Mouse (Mus musculus): Measurements from ENCODE around the gene Plcxd2. TPM values are rescaled to one million over a fixed set of nuclear protein-coding genes. Genes with fewer than 3 reads are reported as not detected.

Gene Plcxd2
- total RNA-seq, 1 experiment from 2014 or later = 3.2 TPM

GRCm38 (mm10) chr16:45945649-45946048 lies 64.4 kb downstream of the Plcxd2 start:
- no peak for ATAC-seq (replicated peaks; ENCODE audit: insufficient number of reproducible peaks, low FRiP score, low TSS enrichment, poor library complexity, severe bottlenecking)

DNA sequence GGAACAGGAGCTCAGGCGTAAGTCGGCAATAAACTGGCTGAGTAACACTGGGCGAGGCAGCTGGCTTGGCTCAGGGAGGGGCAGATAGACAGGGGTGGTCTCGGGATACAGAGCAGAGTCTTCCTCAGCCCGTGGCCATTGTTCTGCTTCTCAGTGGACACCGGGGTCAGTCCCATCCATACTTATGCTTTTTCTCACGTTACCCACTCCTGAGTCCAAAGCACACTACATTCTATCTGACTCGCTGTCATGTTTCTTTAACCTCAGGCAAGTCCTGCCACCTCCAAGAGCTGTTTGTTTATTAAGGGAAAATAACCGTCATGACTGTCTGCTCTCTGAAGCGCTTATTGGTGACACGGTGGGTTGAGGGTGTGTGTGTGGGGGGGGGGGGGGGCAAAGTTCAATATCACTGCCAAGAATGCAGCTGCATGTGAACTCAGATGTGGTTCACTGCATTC lies 64.8 kb downstream of the Plcxd2 start:
- ATAC-seq (replicated peaks; ENCODE audit: insufficient number of reproducible peaks, low FRiP score, low TSS enrichment, poor library complexity, severe bottlenecking) = no peak

DNA sequence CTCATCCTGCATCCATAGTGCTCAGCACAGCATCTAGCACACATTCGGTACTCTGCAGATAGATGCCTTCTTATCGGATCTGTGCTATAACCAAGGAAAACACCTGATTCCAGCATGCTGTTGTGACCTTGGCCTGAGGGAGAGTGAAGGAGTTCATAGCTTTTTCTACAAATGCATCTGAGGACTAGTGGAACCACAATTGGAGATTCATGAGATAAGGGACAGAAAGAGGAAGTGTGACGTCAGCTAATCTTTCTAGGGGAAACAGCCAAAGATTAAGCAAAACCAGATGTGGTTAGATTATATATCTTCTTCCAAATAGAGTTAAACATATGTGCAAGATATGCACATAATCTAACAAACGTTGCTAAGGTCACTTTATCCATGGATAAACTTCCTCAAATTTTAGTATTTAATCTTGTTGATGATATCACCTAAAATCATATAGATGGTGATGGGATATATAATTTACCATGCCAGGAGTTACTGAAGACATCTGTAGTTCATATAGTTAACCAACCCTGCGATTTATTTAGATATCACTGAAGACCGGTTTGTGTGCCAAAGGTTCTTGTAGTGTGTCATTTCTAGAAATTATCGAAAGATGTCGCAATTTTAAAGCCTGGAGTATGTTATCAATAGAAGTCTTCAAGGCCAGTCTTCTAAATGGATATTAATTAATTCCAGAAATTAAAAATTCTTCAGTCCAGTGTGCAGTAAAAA lies 67.7 kb downstream of the Plcxd2 start:
- ATAC-seq (replicated peaks; ENCODE audit: insufficient number of reproducible peaks, low FRiP score, low TSS enrichment, poor library complexity, severe bottlenecking) = peak; percentile 66; the same call in 1 of the 2 replicates

- ATAC-seq (replicated peaks; ENCODE audit: insufficient number of reproducible peaks, low FRiP score, low TSS enrichment, poor library complexity, severe bottlenecking) = no peak
These were observed 69.3 kb downstream of the Plcxd2 start for GRCm38 (mm10) chr16:45940701-45941100.

DNA sequence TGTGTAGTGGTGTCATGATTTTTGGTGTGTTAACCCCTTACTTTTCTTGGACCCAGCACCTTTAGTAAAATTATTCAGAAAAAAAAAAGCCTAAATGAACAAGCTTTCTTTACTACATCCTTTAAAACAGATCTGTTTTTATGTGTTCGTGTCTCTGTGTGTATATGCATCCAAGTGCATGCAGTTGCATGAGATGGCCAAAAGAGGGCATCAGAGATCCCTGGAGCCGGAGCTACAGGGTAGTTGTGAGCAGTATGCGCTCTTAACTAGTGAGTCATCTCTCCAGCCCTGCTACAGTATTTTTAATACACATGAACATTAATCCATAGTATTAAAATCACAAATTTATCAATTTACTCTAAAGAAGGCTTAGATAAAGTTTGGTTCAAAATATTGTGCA lies 70.6 kb downstream of the Plcxd2 start:
- no peak for ATAC-seq (replicated peaks; ENCODE audit: insufficient number of reproducible peaks, low FRiP score, low TSS enrichment, poor library complexity, severe bottlenecking)

GRCm38 (mm10) chr16:45937381-45937780 lies 72.6 kb downstream of the Plcxd2 start:
- ATAC-seq (replicated peaks; ENCODE audit: insufficient number of reproducible peaks, low FRiP score, low TSS enrichment, poor library complexity, severe bottlenecking) = no peak

DNA sequence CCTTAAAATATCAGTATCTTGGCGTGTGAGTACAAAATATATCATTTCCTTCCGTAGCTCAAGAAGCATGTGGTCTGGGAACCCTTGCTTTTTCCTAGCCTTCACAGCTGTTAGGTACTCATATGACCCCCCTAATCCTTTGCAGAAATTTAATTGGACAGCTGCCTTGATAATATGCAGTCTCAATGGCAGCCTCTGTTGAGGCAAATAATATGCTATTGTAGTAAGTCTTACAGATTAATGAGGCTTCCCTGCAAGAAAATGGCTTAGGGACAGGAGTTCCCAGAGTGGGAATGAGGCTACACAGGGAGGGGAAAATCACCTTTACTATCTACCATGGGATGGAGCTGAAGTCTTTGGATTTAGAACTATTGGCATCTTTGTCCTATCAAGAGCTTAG lies 73.5 kb downstream of the Plcxd2 start:
- ATAC-seq (replicated peaks; ENCODE audit: insufficient number of reproducible peaks, low FRiP score, low TSS enrichment, poor library complexity, severe bottlenecking) = no peak

DNA sequence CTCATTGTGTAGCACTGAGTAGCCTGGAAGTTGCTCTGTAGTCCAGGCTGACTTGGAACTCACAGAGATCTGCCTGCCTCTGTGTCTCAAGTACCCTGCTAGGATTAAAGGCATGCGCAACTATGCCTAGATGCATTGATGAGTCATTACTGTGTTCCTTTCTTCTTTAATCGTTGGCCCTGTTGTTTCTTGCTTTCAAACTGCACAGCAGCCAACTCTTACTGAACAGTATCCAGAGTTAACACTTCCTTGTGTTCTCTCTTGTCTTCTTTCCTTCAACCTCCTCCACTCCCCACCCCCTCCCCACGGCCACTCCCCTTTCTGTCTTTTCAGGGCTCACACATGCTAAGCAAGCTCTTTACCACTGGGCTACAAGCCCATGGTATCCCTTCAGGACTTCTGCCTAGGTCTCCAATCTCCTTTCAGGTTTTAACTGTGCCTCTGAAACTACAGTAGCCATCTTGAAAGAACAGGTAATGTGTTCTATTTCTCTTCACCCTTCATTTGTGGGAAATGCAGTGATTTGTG lies 74.0 kb downstream of the Plcxd2 start:
- no peak for ATAC-seq (replicated peaks; ENCODE audit: insufficient number of reproducible peaks, low FRiP score, low TSS enrichment, poor library complexity, severe bottlenecking)

DNA sequence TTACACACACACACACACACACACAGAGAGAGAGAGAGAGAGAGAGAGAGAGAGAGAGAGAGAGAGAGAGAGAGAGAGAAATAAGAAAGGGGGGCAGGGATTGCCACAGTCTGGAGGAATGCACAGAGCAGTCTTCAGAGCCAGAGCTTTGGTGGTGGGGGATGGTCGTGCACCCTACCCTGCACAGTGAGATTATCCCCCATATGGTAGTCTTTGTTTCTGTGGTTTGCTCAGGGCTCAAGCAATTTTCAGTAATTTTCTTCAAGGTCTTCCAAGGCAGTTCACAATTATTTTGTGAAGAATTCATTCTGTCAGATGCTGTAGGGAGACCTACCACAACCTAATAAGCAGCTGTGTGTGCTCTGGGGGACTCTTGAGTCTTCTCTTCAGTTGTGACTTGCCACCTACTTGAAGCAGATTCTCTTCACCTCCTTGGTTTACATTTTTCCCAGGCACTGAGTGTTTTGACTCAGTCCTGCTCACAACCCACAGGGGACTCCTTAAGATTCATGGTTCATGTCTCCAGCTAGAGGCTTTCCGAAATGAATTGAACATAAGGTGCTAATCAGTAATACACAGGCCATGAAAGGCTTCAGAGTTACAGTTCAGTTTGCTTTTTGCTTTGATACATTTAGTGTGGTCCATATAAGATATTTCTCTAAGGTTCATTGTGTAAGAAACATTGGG lies 75.2 kb downstream of the Plcxd2 start:
- ATAC-seq (replicated peaks; ENCODE audit: insufficient number of reproducible peaks, low FRiP score, low TSS enrichment, poor library complexity, severe bottlenecking) = no peak

DNA sequence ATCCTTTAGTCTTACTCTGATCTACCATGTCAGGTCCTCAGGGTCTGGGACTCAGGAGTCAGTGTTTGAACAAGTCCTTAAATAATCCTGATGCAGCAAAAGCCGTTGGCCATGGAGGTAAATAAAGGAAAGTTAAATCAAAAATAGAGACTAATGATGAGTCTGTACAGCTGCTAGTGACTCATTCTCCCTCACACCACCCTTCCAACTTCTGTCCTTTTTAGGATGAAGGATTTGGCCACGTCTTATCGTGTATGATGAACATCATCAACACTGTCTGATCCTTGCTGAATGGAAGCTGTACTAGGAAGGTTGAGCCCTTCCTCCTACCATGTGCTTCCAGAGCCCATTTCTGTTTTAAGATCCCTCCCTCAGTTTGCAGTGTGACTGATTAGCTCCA lies 79.7 kb downstream of the Plcxd2 start:
- no peak for ATAC-seq (replicated peaks; ENCODE audit: insufficient number of reproducible peaks, low FRiP score, low TSS enrichment, poor library complexity, severe bottlenecking)

GRCm38 (mm10) chr16:45928090-45928489 lies 81.9 kb downstream of the Plcxd2 start:
- ATAC-seq (replicated peaks; ENCODE audit: insufficient number of reproducible peaks, low FRiP score, low TSS enrichment, poor library complexity, severe bottlenecking) = no peak

DNA sequence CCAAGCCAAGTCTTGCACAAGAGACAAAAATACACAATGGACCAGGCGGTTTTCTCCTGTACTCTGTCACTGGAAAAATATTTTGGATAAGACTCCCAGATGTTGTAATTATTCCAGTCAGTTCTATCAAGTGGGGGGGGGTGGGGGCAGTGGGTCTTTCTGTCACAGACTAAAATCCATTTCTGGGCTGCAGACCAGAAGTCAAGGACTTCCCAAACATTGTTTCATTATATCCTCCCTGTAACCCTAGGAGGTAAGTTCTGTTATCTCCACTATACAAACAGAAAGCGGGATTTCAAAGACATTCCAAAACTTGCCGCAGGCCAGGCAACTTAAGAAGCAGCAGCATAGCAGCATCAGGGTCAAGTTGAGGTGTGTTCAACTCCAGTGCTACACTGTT lies 82.4 kb downstream of the Plcxd2 start:
- ATAC-seq (replicated peaks; ENCODE audit: insufficient number of reproducible peaks, low FRiP score, low TSS enrichment, poor library complexity, severe bottlenecking) = no peak

DNA sequence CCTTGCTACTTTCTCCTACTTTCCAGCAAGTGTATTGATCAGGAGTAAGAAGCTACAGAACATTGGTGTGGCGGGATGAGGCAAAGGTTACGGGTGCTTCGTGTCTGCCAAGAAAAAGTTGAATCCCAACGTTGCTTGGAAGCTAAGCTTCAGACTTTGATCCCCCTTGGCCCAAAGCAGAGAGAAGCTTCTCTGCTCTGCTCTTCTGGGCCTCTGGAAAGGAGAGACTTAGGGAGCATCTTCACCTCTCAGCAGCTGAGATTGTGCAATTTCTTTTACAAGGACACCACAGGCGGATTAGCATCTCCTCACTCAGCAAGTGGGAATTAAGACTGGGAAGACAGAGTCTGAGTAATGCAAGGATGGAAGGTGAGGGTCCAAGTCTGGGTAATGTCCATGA lies 83.1 kb downstream of the Plcxd2 start:
- no peak for ATAC-seq (replicated peaks; ENCODE audit: insufficient number of reproducible peaks, low FRiP score, low TSS enrichment, poor library complexity, severe bottlenecking)

DNA sequence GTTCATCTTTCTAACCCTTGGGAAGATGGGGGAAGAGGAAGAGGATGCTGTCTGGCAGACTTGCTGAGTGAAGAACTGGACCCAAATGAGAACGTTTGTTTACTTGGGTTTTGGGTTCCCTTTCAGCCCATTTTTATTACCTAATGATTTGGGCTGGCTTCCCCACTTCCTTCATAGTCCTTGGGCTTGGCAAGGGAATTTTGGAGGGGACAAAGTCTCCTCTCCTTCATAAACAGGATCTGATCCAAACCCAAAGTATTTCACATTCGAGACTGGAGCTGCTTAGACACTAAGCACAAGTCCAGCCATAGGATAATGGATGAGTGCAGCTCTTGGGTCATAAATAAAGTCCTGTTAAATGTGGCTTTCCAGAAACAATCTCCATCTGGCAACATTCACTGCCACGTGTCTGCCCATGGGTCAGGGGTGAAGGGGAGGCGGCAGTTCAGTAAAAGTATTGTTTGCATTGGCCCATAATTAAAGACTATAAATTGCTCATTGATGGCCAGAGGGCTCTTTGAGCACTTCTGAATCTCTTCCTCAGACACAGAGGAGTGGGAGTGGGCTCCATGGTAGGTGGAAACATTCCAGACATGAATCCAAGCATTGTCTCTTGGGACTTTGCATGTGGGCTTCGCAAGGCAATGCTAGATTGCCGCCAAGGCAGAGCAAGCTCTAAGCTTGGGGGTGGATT lies 86.1 kb downstream of the Plcxd2 start:
- no peak for ATAC-seq (replicated peaks; ENCODE audit: insufficient number of reproducible peaks, low FRiP score, low TSS enrichment, poor library complexity, severe bottlenecking)

- ATAC-seq (replicated peaks; ENCODE audit: insufficient number of reproducible peaks, low FRiP score, low TSS enrichment, poor library complexity, severe bottlenecking) = no peak
These were observed 87.3 kb downstream of the Plcxd2 start for GRCm38 (mm10) chr16:45922546-45923229.

GRCm38 (mm10) chr16:45919572-45919971 lies 90.4 kb downstream of the Plcxd2 start:
- ATAC-seq (replicated peaks; ENCODE audit: insufficient number of reproducible peaks, low FRiP score, low TSS enrichment, poor library complexity, severe bottlenecking) = no peak

All from monocyte, adult 5-6 weeks (primary cell).